Mouse (Mus musculus): ENCODE data around the gene Gm42372. TPM values are rescaled to one million over a fixed set of nuclear protein-coding genes. Genes with fewer than 3 reads are reported as not detected.

The Gm42372 gene
- total RNA-seq, 2 experiments from 2014 or later, result 1.1 TPM

DNA sequence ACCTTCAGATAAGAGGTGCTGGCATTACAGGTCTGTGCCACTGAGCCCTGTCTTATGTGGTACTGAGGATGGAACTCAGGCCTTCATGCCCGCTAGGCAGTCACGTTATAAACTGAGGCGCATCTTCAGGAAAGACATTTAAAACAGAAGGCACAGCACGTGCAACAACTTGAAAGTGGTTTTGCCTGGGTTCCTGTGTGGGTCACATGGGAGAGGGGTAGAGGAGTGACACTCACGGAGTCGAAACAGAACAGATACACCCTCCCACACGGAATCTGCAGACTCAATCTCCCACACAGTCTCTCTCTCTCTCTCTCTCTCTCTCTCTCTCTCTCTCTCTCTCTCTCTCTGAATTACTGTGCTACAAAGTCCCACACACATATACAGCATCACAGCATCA lies 47.4 kb downstream of the Gm42372 start:
- no peak for DNase-seq

Other genes starting within 250 kb of the Gm42372 start
- gene Ap2s1, start 244.7 kb upstream of the Gm42372 start, total RNA-seq (2021), result 100 to 1,000 TPM; 133 to 149 TPM
- gene Slc1a5, start 201.7 kb upstream of the Gm42372 start, total RNA-seq (2021), result 100 to 1,000 TPM; 118 to 152 TPM
- gene Strn4, start 167.2 kb upstream of the Gm42372 start, total RNA-seq (2021), result 10 to 100 TPM; 66.5 to 67.5 TPM
- gene Fkrp, start 166.4 kb upstream of the Gm42372 start, total RNA-seq (2021), result 10 to 100 TPM; 24.8 to 26.8 TPM
- 10 to 100 TPM; 16.9 to 17.2 TPM for gene Prkd2, start 140.2 kb upstream of the Gm42372 start, total RNA-seq (2021)
- 1 to 10 TPM; 2.4 to 3.6 TPM for gene Dact3, start 107.8 kb upstream of the Gm42372 start, total RNA-seq (2021)
- gene Gng8, start 91.3 kb upstream of the Gm42372 start, total RNA-seq (2021), result under 1 TPM in 1 of 2 experiments, not detected in 1; 0.89 TPM
- 1 to 10 TPM; 1.2 to 2.0 TPM for gene Ptgir, start 76.6 kb upstream of the Gm42372 start, total RNA-seq (2021)
- 100 to 1,000 TPM; 232 to 251 TPM for gene Calm3, start 59.0 kb upstream of the Gm42372 start, total RNA-seq (2021)
- gene Pnmal2, start 38.4 kb upstream of the Gm42372 start, total RNA-seq (2021), result 10 to 100 TPM; 21.9 to 32.4 TPM
- gene Pnmal1, start 23.4 kb upstream of the Gm42372 start, total RNA-seq (2021), result 1 to 10 TPM; 3.9 to 4.4 TPM
- gene Ccdc8, start 9.6 kb downstream of the Gm42372 start, total RNA-seq (2021), result 10 to 100 TPM; 19.2 to 28.1 TPM
- 10 to 100 TPM; 71.5 to 87.2 TPM for gene Ppp5c, start 44.8 kb downstream of the Gm42372 start, total RNA-seq (2021)
- 1 to 10 TPM; 1.6 to 2.7 TPM for gene Hif3a, start 79.3 kb downstream of the Gm42372 start, total RNA-seq (2021)
- under 1 TPM; 0.30 to 0.46 TPM for gene Psg16, start 91.0 kb downstream of the Gm42372 start, total RNA-seq (2021)
- gene Ceacam3, start 167.2 kb downstream of the Gm42372 start, total RNA-seq (2021), result not detected
- gene Psg29, start 220.4 kb downstream of the Gm42372 start, total RNA-seq (2021), result not detected